Mouse (Mus musculus) limb, embryonic 11.5 days (tissue): Measurements from ENCODE around the gene Prph2. TPM values are rescaled to one million over a fixed set of nuclear protein-coding genes. Genes with fewer than 3 reads are reported as not detected.
A peak's percentile ranks its signal among the peaks of the same experiment; 100 is the strongest.

Source experiments
- ATAC-seq: fragments of 200-750 bp; cut with Nextera tagmentation; 2 replicates; pipeline ENCODE4 v1.8.0; 2017; ENCODE audit warnings: low read depth; ENCODE audit not compliant: insufficient number of reproducible peaks, low FRiP score, low TSS enrichment
- DNase-seq: peaks from one replicate; pipeline ENCODE4 v3.0.0-alpha.2; 2015; ENCODE audit warnings: low spot score
- H3K27ac ChIP-seq: fragments of 300-500 bp; sonication (generic); replicated peaks from 2 replicates; pipeline ENCODE4 v1.5.1; 2014; ENCODE audit warnings: low read depth, mild to moderate bottlenecking, low read length
- H3K27me3 ChIP-seq: fragments of 300-500 bp; sonication (generic); 2 replicates; pipeline ENCODE4 v1.6.1; 2014; ENCODE audit warnings: mild to moderate bottlenecking, low read length, mixed read lengths; ENCODE audit not compliant: control insufficient read depth, insufficient read depth
- H3K36me3 ChIP-seq: fragments of 300-500 bp; sonication (generic); 2 replicates; pipeline ENCODE4 v1.6.1; 2014; ENCODE audit warnings: mild to moderate bottlenecking, low read length, moderate library complexity, mixed read lengths; ENCODE audit not compliant: control insufficient read depth, insufficient read depth
- H3K4me1 ChIP-seq: fragments of 300-500 bp; sonication (generic); 2 replicates; pipeline ENCODE4 v1.6.1; 2014; ENCODE audit warnings: low read length, mixed read lengths; ENCODE audit not compliant: control insufficient read depth, insufficient read depth
- H3K4me2 ChIP-seq: fragments of 300-500 bp; sonication (generic); 2 replicates; pipeline ENCODE4 v1.6.1; 2014; ENCODE audit warnings: low read depth, mild to moderate bottlenecking, moderate library complexity; ENCODE audit not compliant: severe bottlenecking
- H3K4me3 ChIP-seq: fragments of 300-500 bp; sonication (generic); 2 replicates; pipeline ENCODE4 v1.5.1; 2014; ENCODE audit warnings: low read depth, low read length
- H3K9ac ChIP-seq: fragments of 300-500 bp; sonication (generic); 2 replicates; pipeline ENCODE4 v1.6.1; 2014; ENCODE audit warnings: mild to moderate bottlenecking, low read length
- H3K9me3 ChIP-seq: fragments of 300-500 bp; sonication (generic); 2 replicates; pipeline ENCODE4 v1.6.1; 2016; ENCODE audit warnings: low read length; ENCODE audit not compliant: control insufficient read depth
- WGBS: fragments of 180-500 bp; shearing (Covaris S2); extraction: QIAGEN DNeasy Blood & Tissue Kit; methylation state at CpG from one replicate; pipeline ENCODE4 v1.1.7; 2014; 5-methylcytosine and 5-hydroxymethylcytosine counted together
- polyA plus RNA-seq: library from polyadenylated mRNA; unstranded; fragments of >200 nt; fragmentation: Nextera tagmentation; extraction: Ambion mirVana; gene quantifications from 2 replicates; pipeline ENCODE4 v1.2.1, GENCODE M21; 2014

Gene Prph2
- polyA plus RNA-seq, 1 experiment from 2014 or later: not detected

GRCm38 (mm10) chr17:46885910-46886643 lies 24.2 kb upstream of the Prph2 start:
- H3K4me3 ChIP-seq: no peak overlapping the region
- no peaks in the 10 kb centered on the region for H3K9me3 ChIP-seq
- 47% methylated on average over 17 of the region's 17 CpGs for WGBS
- H3K27ac ChIP-seq: no peak overlapping the region
- H3K4me1 ChIP-seq: 0 out of 2 replicates have a peak, but pooled peaks cover 3% of the 10 kb centered on the region
- no peak overlapping the region for H3K9ac ChIP-seq
- H3K36me3 ChIP-seq: no peaks in the 10 kb centered on the region
- no peaks in the 10 kb centered on the region for H3K27me3 ChIP-seq
- no peak for ATAC-seq
- H3K4me2 ChIP-seq: no peak overlapping the region
- no peak for DNase-seq

- DNase-seq: peak; percentile 55
- peak overlapping the region; percentile 92 for H3K4me3 ChIP-seq
- H3K4me1 ChIP-seq: peaks cover 23% of the 10 kb centered on the region
- 33% methylated on average over 16 of the region's 16 CpGs for WGBS
- H3K4me2 ChIP-seq: peak overlapping the region; percentile 88
- no peaks in the 10 kb centered on the region for H3K27me3 ChIP-seq
- peak overlapping the region; percentile 97 for H3K27ac ChIP-seq
- no peak overlapping the region; the same call in 1 of the 2 replicates for H3K9ac ChIP-seq
- H3K9me3 ChIP-seq: no peaks in the 10 kb centered on the region
- peaks cover 4% of the 10 kb centered on the region; the same call in 1 of the 2 replicates for H3K36me3 ChIP-seq
- no peak for ATAC-seq
Observed at GRCm38 (mm10) chr17:46888511-46889212, 21.6 kb upstream of the Prph2 start.

- peaks cover 23% of the 10 kb centered on the region for H3K4me1 ChIP-seq
- under 1% methylated on average over 44 of the region's 44 CpGs for WGBS
- peaks cover 7% of the 10 kb centered on the region; the same call in 1 of the 2 replicates for H3K36me3 ChIP-seq
- peak; percentile 80 for DNase-seq
- peak overlapping the region; percentile 88 for H3K4me2 ChIP-seq
- ATAC-seq: peak; percentile 75
- H3K4me3 ChIP-seq: peak overlapping the region; percentile 92
- no peaks in the 10 kb centered on the region for H3K9me3 ChIP-seq
- H3K9ac ChIP-seq: peak overlapping the region; percentile 76
- H3K27me3 ChIP-seq: no peaks in the 10 kb centered on the region
- H3K27ac ChIP-seq: peak overlapping the region; percentile 97
Observed at GRCm38 (mm10) chr17:46889450-46890084, 20.7 kb upstream of the Prph2 start.

- peaks cover 7% of the 10 kb centered on the region; the same call in 1 of the 2 replicates for H3K36me3 ChIP-seq
- ATAC-seq (peak; percentile 88), DNase-seq (peak; percentile 99)
- H3K4me2 ChIP-seq: peak within 1 kb of the TSS; percentile 97
- peaks cover 23% of the 10 kb centered on the region for H3K4me1 ChIP-seq
- H3K4me3 ChIP-seq: peak within 1 kb of the TSS; percentile 92
- peak within 1 kb of the TSS; percentile 91 for H3K9ac ChIP-seq
- H3K27ac ChIP-seq: peak within 1 kb of the TSS; percentile 97
- no peaks in the 10 kb centered on the region for H3K27me3 ChIP-seq
- under 1% methylated on average over 38 of the region's 40 CpGs for WGBS
- no peaks in the 10 kb centered on the region for H3K9me3 ChIP-seq
Observed at GRCm38 (mm10) chr17:46890116-46890815, 20.0 kb upstream of the Prph2 start, which contains the start of gene Tbcc. TSS of gene Tbcc (plus strand) at chr17:46890684.

DNA sequence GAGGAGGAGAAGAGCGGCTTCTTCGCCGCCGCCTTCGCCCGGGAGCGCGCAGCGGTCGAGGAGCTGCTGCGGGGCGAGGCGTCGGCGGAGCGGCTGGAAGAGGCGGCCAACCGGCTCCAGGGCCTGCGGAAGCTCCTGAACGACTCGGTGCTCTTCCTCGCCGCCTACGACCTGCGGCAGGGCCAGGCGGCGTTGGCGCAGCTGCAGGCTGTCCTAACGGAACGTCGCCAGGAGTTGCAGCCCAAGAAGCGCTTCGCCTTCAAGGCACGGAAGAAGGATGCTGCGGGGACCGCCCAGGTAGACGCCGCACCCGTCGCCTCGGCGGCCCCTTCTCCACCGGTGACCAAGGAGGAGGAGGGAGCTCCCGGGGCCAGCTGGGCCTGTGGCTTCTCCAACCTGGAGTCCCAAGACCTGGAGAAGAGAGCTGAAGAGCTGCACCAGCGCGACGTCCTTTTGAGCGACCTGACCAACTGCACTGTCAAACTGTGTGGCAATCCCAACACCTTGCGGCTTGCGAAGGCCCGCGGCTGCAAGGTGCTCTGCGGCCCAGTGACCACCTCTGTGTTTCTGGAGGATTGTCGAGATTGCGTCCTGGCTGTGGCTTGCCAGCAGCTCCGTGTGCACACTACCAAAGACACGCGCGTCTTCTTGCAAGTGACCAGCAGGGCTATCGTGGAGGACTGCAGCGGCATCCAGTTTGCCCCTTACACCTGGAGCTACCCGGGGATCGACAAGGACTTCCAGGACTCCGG lies 19.2 kb upstream of the Prph2 start:
- H3K27me3 ChIP-seq: no peaks in the 10 kb centered on the region
- H3K4me2 ChIP-seq: peak overlapping the region; percentile 97
- ATAC-seq: 0 out of 2 replicates have a peak, but pooled peaks have one; percentile 9
- peak overlapping the region; percentile 92 for H3K4me3 ChIP-seq
- peaks cover 23% of the 10 kb centered on the region for H3K4me1 ChIP-seq
- H3K9ac ChIP-seq: peak overlapping the region; percentile 91
- peaks cover 7% of the 10 kb centered on the region; the same call in 1 of the 2 replicates for H3K36me3 ChIP-seq
- DNase-seq: peak; percentile 51
- H3K27ac ChIP-seq: peak overlapping the region; percentile 70
- no peaks in the 10 kb centered on the region for H3K9me3 ChIP-seq
- 2% methylated on average over 64 of the region's 64 CpGs for WGBS

- ATAC-seq: no peak
Observed at GRCm38 (mm10) chr17:46895426-46895825, 14.8 kb upstream of the Prph2 start.

GRCm38 (mm10) chr17:46897221-46897950 lies 12.9 kb upstream of the Prph2 start:
- Histone ChIP-seq H3K4me3 (no peak overlapping the region), H3K27ac (no peak overlapping the region), H3K36me3 (peaks cover 6% of the 10 kb centered on the region; the same call in 1 of the 2 replicates), H3K4me2 (no peak overlapping the region), H3K4me1 (peaks cover 10% of the 10 kb centered on the region), H3K27me3 (no peaks in the 10 kb centered on the region), H3K9me3 (no peaks in the 10 kb centered on the region), H3K9ac (peak overlapping the region; percentile 2; the same call in 1 of the 2 replicates)
- ATAC-seq: no peak
- WGBS: 31% methylated on average over 13 of the region's 13 CpGs
- peak; percentile 39 for DNase-seq

More at GRCm38 (mm10) chr17:46895426-46895825, 14.8 kb upstream of the Prph2 start:
- H3K4me3 ChIP-seq: no peak overlapping the region
- H3K9me3 ChIP-seq: no peaks in the 10 kb centered on the region
- H3K4me2 ChIP-seq: no peak overlapping the region
- peaks cover 7% of the 10 kb centered on the region; the same call in 1 of the 2 replicates for H3K36me3 ChIP-seq
- no peak overlapping the region for H3K9ac ChIP-seq
- no peaks in the 10 kb centered on the region for H3K27me3 ChIP-seq
- peaks cover 22% of the 10 kb centered on the region for H3K4me1 ChIP-seq
- DNase-seq: no peak
- WGBS: 90% methylated on average over 9 of the region's 9 CpGs
- H3K27ac ChIP-seq: no peak overlapping the region
